ENCODE assay signal across 8 mouse cellular contexts in genomic region chr17:55969560-55969959, GRCm38 (mm10). TPM values are rescaled to one million over a fixed set of nuclear protein-coding genes. Genes with fewer than 3 reads are reported as not detected.
DNase-seq lines count a peak whose midpoint lies in the region; ATAC-seq and TF ChIP-seq lines count a peak whose summit lies in the region.

No protein-coding gene starts in this region.

- H3K79me2 ChIP-seq in heart, adult 2 months (replicated peaks; ENCODE audit: control insufficient read depth, insufficient read depth, low read length): no peaks in the 10 kb centered on the region

- intact Hi-C loops in heart, adult 2 months (cut with DNase I): no loop called here

- H3K4me1 ChIP-seq in heart, embryonic 16.5 days (ENCODE audit: control insufficient read depth, insufficient read depth, low read length): peaks cover 15% of the 10 kb centered on the region
- H3K4me1 ChIP-seq in heart, adult 2 months (ENCODE audit: control insufficient read depth, insufficient read depth, low read length): peaks cover 2% of the 10 kb centered on the region
- H3K4me1 ChIP-seq in embryonic facial prominence, embryonic 10.5 days: peaks cover 42% of the 10 kb centered on the region
- H3K4me1 ChIP-seq in midbrain, embryonic 14.5 days (ENCODE audit: control insufficient read depth, insufficient read depth, low read length): peaks cover 34% of the 10 kb centered on the region

- peaks cover 16% of the 10 kb centered on the region for H3K36me3 ChIP-seq in heart, embryonic 16.5 days (ENCODE audit: control insufficient read depth, insufficient read depth)
- H3K36me3 ChIP-seq in heart, adult 2 months (ENCODE audit: control insufficient read depth, insufficient read depth, low read length): no peaks in the 10 kb centered on the region
- peaks cover 61% of the 10 kb centered on the region for H3K36me3 ChIP-seq in embryonic facial prominence, embryonic 10.5 days (replicated peaks)
- peaks cover 30% of the 10 kb centered on the region for H3K36me3 ChIP-seq in midbrain, embryonic 14.5 days (ENCODE audit: control insufficient read depth, insufficient read depth, low read length)

- no peak for TF ChIP-seq POLR2A in heart, adult 2 months (IDR thresholded peaks at IDR 0.05; ENCODE audit: insufficient read depth, low read depth, low read length)

- peaks cover 19% of the 10 kb centered on the region for H3K27me3 ChIP-seq in heart, embryonic 16.5 days (ENCODE audit: control insufficient read depth, insufficient read depth, low read length)
- peaks cover 2% of the 10 kb centered on the region; the same call in 1 of the 2 replicates for H3K27me3 ChIP-seq in heart, adult 2 months (ENCODE audit: control insufficient read depth, insufficient read depth, low read length)
- H3K27me3 ChIP-seq in embryonic facial prominence, embryonic 10.5 days (replicated peaks; ENCODE audit: low read depth, poor library complexity, severe bottlenecking): peaks cover 32% of the 10 kb centered on the region
- no peaks in the 10 kb centered on the region for H3K27me3 ChIP-seq in midbrain, embryonic 14.5 days (ENCODE audit: control insufficient read depth, insufficient read depth, low read length)

- DNase-seq in heart, adult 2 months: no peak
- peak; percentile 53 for DNase-seq in embryonic facial prominence, embryonic 10.5 days (ENCODE audit: low spot score)
- DNase-seq in kidney, adult 18-20 months: peak; percentile 47
- peak; percentile 96 for DNase-seq in midbrain, embryonic 14.5 days
- DNase-seq in ovary, postnatal 14 days (ENCODE audit: low spot score): no peak
- no peak for DNase-seq in adrenal gland, adult 2 months
- no peak for DNase-seq in testis, postnatal 14 days (ENCODE audit: low spot score)

- no peak for ATAC-seq in heart, embryonic 16.5 days (replicated peaks; ENCODE audit: extremely low read depth, insufficient read depth, low FRiP score)
- peak; percentile 73 for ATAC-seq in midbrain, embryonic 14.5 days (ENCODE audit: low FRiP score, low TSS enrichment)

- 47% methylated on average over 14 of the region's 14 CpGs for WGBS in heart, embryonic 16.5 days
- WGBS in heart, adult 2 months: 32% methylated on average over 14 of the region's 14 CpGs
- 44% methylated on average over 14 of the region's 14 CpGs for WGBS in embryonic facial prominence, embryonic 10.5 days
- 7% methylated on average over 14 of the region's 14 CpGs for WGBS in midbrain, embryonic 14.5 days

- H3K4me2 ChIP-seq in heart, embryonic 16.5 days (ENCODE audit: low read depth, low read length): peak overlapping the region; percentile 10; the same call in 1 of the 2 replicates
- peak overlapping the region; percentile 85 for H3K4me2 ChIP-seq in midbrain, embryonic 14.5 days (ENCODE audit: low read length)

- H3K4me3 ChIP-seq in heart, embryonic 16.5 days (ENCODE audit: low read length): no peak overlapping the region
- H3K4me3 ChIP-seq in heart, adult 2 months: no peak overlapping the region
- peak overlapping the region; percentile 69 for H3K4me3 ChIP-seq in embryonic facial prominence, embryonic 10.5 days
- H3K4me3 ChIP-seq in midbrain, embryonic 14.5 days (replicated peaks; ENCODE audit: low read depth, low read length): peak overlapping the region; percentile 67

- no peak overlapping the region for H3K9ac ChIP-seq in heart, embryonic 16.5 days (ENCODE audit: low read length)
- H3K9ac ChIP-seq in heart, adult 2 months (ENCODE audit: low read depth, low read length): no peak overlapping the region
- peak overlapping the region; percentile 88; the same call in 1 of the 2 replicates for H3K9ac ChIP-seq in midbrain, embryonic 14.5 days (replicated peaks; ENCODE audit: low read length)

- no peak overlapping the region for H3K27ac ChIP-seq in heart, embryonic 16.5 days (ENCODE audit: low read length)
- H3K27ac ChIP-seq in heart, adult 2 months: no peak overlapping the region
- peak overlapping the region; percentile 88 for H3K27ac ChIP-seq in embryonic facial prominence, embryonic 10.5 days (replicated peaks)
- H3K27ac ChIP-seq in midbrain, embryonic 14.5 days (replicated peaks; ENCODE audit: low read depth, low read length): peak overlapping the region; percentile 93

- no peak for TF ChIP-seq CTCF in heart, adult 2 months (IDR thresholded peaks at IDR 0.05)

- no peak for TF ChIP-seq EP300 in heart, adult 2 months (IDR thresholded peaks at IDR 0.05; ENCODE audit: insufficient read depth, low read depth, low read length)

- H3K9me3 ChIP-seq in heart, embryonic 16.5 days (replicated peaks; ENCODE audit: control insufficient read depth, low read length): no peaks in the 10 kb centered on the region
- no peaks in the 10 kb centered on the region for H3K9me3 ChIP-seq in embryonic facial prominence, embryonic 10.5 days
- H3K9me3 ChIP-seq in midbrain, embryonic 14.5 days (ENCODE audit: control insufficient read depth, low read length): no peaks in the 10 kb centered on the region

RNA-seq across cellular contexts. Expression of gene Shd, which starts 0.7 kb away (rescaled TPM):
- 6.6 and 6.9 TPM in 2 replicates for polyA plus RNA-seq in heart, embryonic 16.5 days (2015; fragmentation: Nextera tagmentation; extraction: Ambion mirVana)
- total RNA-seq in heart, adult 2 months (2021): under 1 TPM; 0.63 to 0.64 TPM
- polyA plus RNA-seq in heart, adult 2 months (2012; rRNA removed): 1.9 TPM in 2 replicates
- polyA plus RNA-seq in embryonic facial prominence, embryonic 10.5 days (2016; fragmentation: Nextera tagmentation; extraction: Ambion mirVana): 32.8 and 39.1 TPM in 2 replicates
- polyA plus RNA-seq in midbrain, embryonic 14.5 days (2014; fragmentation: Nextera tagmentation; extraction: Ambion mirVana): 178 and 209 TPM in 2 replicates
- total RNA-seq in adrenal gland, adult 2 months (2021): 1 to 10 TPM in 1 of 2 experiments, under 1 TPM in 1; 0.52 to 1.2 TPM
- 3.2 and 7.8 TPM in 2 replicates for polyA plus RNA-seq in adrenal gland, adult 2 months (2012; rRNA removed)

RNA-seq across cellular contexts. Expression of gene Yju2, which starts 10.7 kb away (rescaled TPM):
- 18.4 and 19.3 TPM in 2 replicates for polyA plus RNA-seq in heart, embryonic 16.5 days (2015; fragmentation: Nextera tagmentation; extraction: Ambion mirVana)
- total RNA-seq in heart, adult 2 months (2021): 1 to 10 TPM; 8.3 to 9.2 TPM
- 3.7 and 4.2 TPM in 2 replicates for polyA plus RNA-seq in heart, adult 2 months (2012; rRNA removed)
- 28.7 and 32.0 TPM in 2 replicates for polyA plus RNA-seq in embryonic facial prominence, embryonic 10.5 days (2016; fragmentation: Nextera tagmentation; extraction: Ambion mirVana)
- 20.0 and 21.4 TPM in 2 replicates for polyA plus RNA-seq in midbrain, embryonic 14.5 days (2014; fragmentation: Nextera tagmentation; extraction: Ambion mirVana)
- total RNA-seq in adrenal gland, adult 2 months (2021): 10 to 100 TPM; 16.7 to 19.1 TPM
- 4.4 and 5.3 TPM in 2 replicates for polyA plus RNA-seq in adrenal gland, adult 2 months (2012; rRNA removed)

RNA-seq across cellular contexts. Expression of gene Fsd1, which starts 16.7 kb away (rescaled TPM):
- polyA plus RNA-seq in heart, embryonic 16.5 days (2015; fragmentation: Nextera tagmentation; extraction: Ambion mirVana): 2.3 and 3.5 TPM in 2 replicates
- total RNA-seq in heart, adult 2 months (2021): under 1 TPM; 0.50 to 0.61 TPM
- polyA plus RNA-seq in heart, adult 2 months (2012; rRNA removed): 0.35 and 0.76 TPM in 2 replicates
- polyA plus RNA-seq in embryonic facial prominence, embryonic 10.5 days (2016; fragmentation: Nextera tagmentation; extraction: Ambion mirVana): 63.3 and 69.4 TPM in 2 replicates
- 141 and 188 TPM in 2 replicates for polyA plus RNA-seq in midbrain, embryonic 14.5 days (2014; fragmentation: Nextera tagmentation; extraction: Ambion mirVana)
- total RNA-seq in adrenal gland, adult 2 months (2021): 1 to 10 TPM; 1.0 to 2.7 TPM
- polyA plus RNA-seq in adrenal gland, adult 2 months (2012; rRNA removed): 2.3 and 2.7 TPM in 2 replicates

RNA-seq across cellular contexts. Expression of gene Ebi3, which starts 17.1 kb away (rescaled TPM):
- polyA plus RNA-seq in heart, embryonic 16.5 days (2015; fragmentation: Nextera tagmentation; extraction: Ambion mirVana): 1.4 and 1.7 TPM in 2 replicates
- total RNA-seq in heart, adult 2 months (2021): under 1 TPM; 0.34 to 0.91 TPM
- polyA plus RNA-seq in heart, adult 2 months (2012; rRNA removed): 1.3 and 4.1 TPM in 2 replicates
- 0.98 and 1.4 TPM in 2 replicates for polyA plus RNA-seq in embryonic facial prominence, embryonic 10.5 days (2016; fragmentation: Nextera tagmentation; extraction: Ambion mirVana)
- 6.6 and 9.6 TPM in 2 replicates for polyA plus RNA-seq in midbrain, embryonic 14.5 days (2014; fragmentation: Nextera tagmentation; extraction: Ambion mirVana)
- 1 to 10 TPM in 1 of 2 experiments, under 1 TPM in 1; 0.66 to 1.2 TPM for total RNA-seq in adrenal gland, adult 2 months (2021)
- polyA plus RNA-seq in adrenal gland, adult 2 months (2012; rRNA removed): 4.7 and 5.8 TPM in 2 replicates

RNA-seq across cellular contexts. Expression of gene Zfp119b, which starts 20.3 kb away (rescaled TPM):
- polyA plus RNA-seq in heart, embryonic 16.5 days (2015; fragmentation: Nextera tagmentation; extraction: Ambion mirVana): 4.9 and 6.5 TPM in 2 replicates
- 1 to 10 TPM; 2.5 to 3.9 TPM for total RNA-seq in heart, adult 2 months (2021)
- 0.49 and 1.2 TPM in 2 replicates for polyA plus RNA-seq in heart, adult 2 months (2012; rRNA removed)
- 4.1 and 4.7 TPM in 2 replicates for polyA plus RNA-seq in embryonic facial prominence, embryonic 10.5 days (2016; fragmentation: Nextera tagmentation; extraction: Ambion mirVana)
- 10.7 and 13.4 TPM in 2 replicates for polyA plus RNA-seq in midbrain, embryonic 14.5 days (2014; fragmentation: Nextera tagmentation; extraction: Ambion mirVana)
- 1 to 10 TPM; 3.0 to 3.6 TPM for total RNA-seq in adrenal gland, adult 2 months (2021)
- polyA plus RNA-seq in adrenal gland, adult 2 months (2012; rRNA removed): 0.07 TPM in 1 of 2 replicates, not detected in the other

Comparison
In these comparisons a context has a peak if more than half of its experiments do, and no peak if none do; other contexts are left out.
1. H3K27ac ChIP-seq: peak in embryonic facial prominence, embryonic 10.5 days (single experiment) and midbrain, embryonic 14.5 days (single experiment); none in heart, embryonic 16.5 days (single experiment) and heart, adult 2 months (single experiment).
2. H3K4me3 ChIP-seq: peak in embryonic facial prominence, embryonic 10.5 days (single experiment) and midbrain, embryonic 14.5 days (single experiment); none in heart, embryonic 16.5 days (single experiment) and heart, adult 2 months (single experiment).
3. DNase-seq: peak in embryonic facial prominence, embryonic 10.5 days (single experiment), kidney, adult 18-20 months (single experiment) and midbrain, embryonic 14.5 days (single experiment); none in heart, adult 2 months (0 of 2), ovary, postnatal 14 days (single experiment), adrenal gland, adult 2 months (single experiment) and testis, postnatal 14 days (single experiment).
4. RNA of gene Fsd1, which starts 16.7 kb away (polyA plus RNA-seq): 141 to 188 TPM in midbrain, embryonic 14.5 days and 63.3 to 69.4 TPM in embryonic facial prominence, embryonic 10.5 days; 2.3 to 3.5 TPM in heart, embryonic 16.5 days, 2.3 to 2.7 TPM in adrenal gland, adult 2 months and 0.35 to 0.76 TPM in heart, adult 2 months; every median in the first group is over 10 times any median in the second.